Mouse (Mus musculus): Measurements from ENCODE around the gene Car5a.

DNA sequence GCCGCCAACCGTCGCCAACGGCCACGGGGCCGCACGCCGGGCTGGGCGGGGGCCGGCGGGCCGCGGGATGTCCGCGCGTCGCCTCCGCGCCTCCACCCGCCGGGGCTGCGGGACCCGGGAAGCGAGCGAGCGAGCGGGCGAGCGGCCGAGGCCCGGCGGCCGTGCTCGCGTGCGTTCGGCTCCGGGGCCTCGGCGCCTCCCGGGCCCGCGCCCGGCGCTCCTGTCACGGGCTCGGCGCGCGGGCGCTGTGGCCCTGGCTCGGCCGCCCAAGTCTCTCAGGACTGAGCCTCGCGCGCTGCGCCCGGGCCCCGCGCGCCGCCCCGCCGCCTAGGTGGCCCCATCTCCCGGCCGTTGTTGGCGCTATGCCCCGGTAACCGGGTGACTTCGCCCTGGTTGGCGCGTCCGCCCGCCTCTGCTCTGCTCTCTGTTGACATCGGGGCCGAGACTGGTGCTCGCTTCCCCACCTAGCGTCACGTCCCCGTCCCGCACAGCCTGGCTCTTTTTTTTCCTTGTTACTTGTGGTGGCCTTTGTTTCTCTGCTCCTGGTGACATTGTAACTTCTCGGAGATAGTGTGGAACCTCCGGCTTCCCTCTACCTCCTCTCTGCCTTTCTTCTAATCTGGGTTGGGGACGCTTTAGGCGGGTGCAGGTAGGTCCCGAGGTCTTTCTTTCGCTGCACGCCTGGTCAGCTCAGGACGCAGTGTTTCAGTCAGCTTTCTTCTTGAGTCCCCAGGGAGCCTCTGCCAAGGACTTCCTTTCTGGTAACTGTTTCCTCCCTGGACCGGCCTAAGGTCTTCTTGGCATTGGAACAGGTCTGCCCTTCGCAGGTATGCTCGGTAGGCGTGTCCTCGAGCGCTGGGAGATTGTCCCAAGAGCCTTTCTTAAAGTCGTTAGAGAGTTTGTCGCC is 6.3 kb upstream of the Car5a start:
- TF ChIP-seq CTCF (IDR thresholded peaks at IDR 0.05; ENCODE audit: borderline replicate concordance, control insufficient read depth, extremely low read depth, insufficient read depth, low read length, poor library complexity) (no peak), POLR2A (IDR thresholded peaks at IDR 0.05; ENCODE audit: control insufficient read depth, extremely low read depth, insufficient read depth, low read length, poor library complexity) (peak; percentile 51; the same call in 1 of the 2 replicates)
